Mouse (Mus musculus) embryonic facial prominence, embryonic 10.5 days (tissue): Measurements from ENCODE around the gene Zzz3. TPM values are rescaled to one million over a fixed set of nuclear protein-coding genes. Genes with fewer than 3 reads are reported as not detected.

Experiments
- DNase-seq: peaks from one replicate; pipeline ENCODE4 v3.0.0-alpha.2; 2017; ENCODE audit warnings: low spot score
- H3K27ac ChIP-seq: fragments of 300-500 bp; sonication (generic); replicated peaks from 2 replicates; pipeline ENCODE4 v1.5.1; 2016; ENCODE audit warnings: mild to moderate bottlenecking
- H3K27me3 ChIP-seq: fragments of 300-500 bp; sonication (generic); replicated peaks from 2 replicates; pipeline ENCODE4 v1.6.1; 2016; ENCODE audit warnings: low read depth, mild to moderate bottlenecking; ENCODE audit not compliant: poor library complexity, severe bottlenecking
- H3K36me3 ChIP-seq: fragments of 300-500 bp; sonication (generic); replicated peaks from 2 replicates; pipeline ENCODE4 v1.6.1; 2016; ENCODE audit warnings: mild to moderate bottlenecking, moderate library complexity
- H3K4me1 ChIP-seq: fragments of 300-500 bp; sonication (generic); 2 replicates; pipeline ENCODE4 v1.6.1; 2016
- H3K4me3 ChIP-seq: fragments of 300-500 bp; sonication (generic); 2 replicates; pipeline ENCODE4 v1.5.1; 2016; ENCODE audit warnings: mild to moderate bottlenecking, moderate library complexity
- H3K9me3 ChIP-seq: fragments of 300-500 bp; sonication (generic); 2 replicates; pipeline ENCODE4 v1.6.1; 2016; ENCODE audit warnings: mild to moderate bottlenecking
- WGBS: fragments of 180-500 bp; shearing (Covaris S2); methylation state at CpG from one replicate; pipeline ENCODE4 v1.1.7; 2016; 5-methylcytosine and 5-hydroxymethylcytosine counted together
- polyA plus RNA-seq: library from polyadenylated mRNA; unstranded; fragments of >200 nt; fragmentation: Nextera tagmentation; extraction: Ambion mirVana; gene quantifications from 2 replicates; pipeline ENCODE4 v1.2.1, GENCODE M21; 2016

Gene Zzz3
- polyA plus RNA-seq, 1 experiment from 2014 or later = 57.2 TPM

- DNase-seq = no peak
- Histone ChIP-seq H3K4me3 (no peak overlapping the region), H3K27ac (no peak overlapping the region), H3K27me3 (no peaks in the 10 kb centered on the region), H3K9me3 (no peaks in the 10 kb centered on the region), H3K36me3 (peaks cover 61% of the 10 kb centered on the region), H3K4me1 (peaks cover 11% of the 10 kb centered on the region)
- WGBS = 88% methylated on average over 7 of the region's 7 CpGs
Measured at GRCm38 (mm10) chr3:152359151-152359550, 36.1 kb upstream of the Zzz3 start.

GRCm38 (mm10) chr3:152364181-152364580, 31.1 kb upstream of the Zzz3 start:
- Histone ChIP-seq H3K27me3 (no peaks in the 10 kb centered on the region), H3K4me1 (no peaks in the 10 kb centered on the region), H3K36me3 (peaks cover 96% of the 10 kb centered on the region), H3K9me3 (no peaks in the 10 kb centered on the region), H3K27ac (no peak overlapping the region), H3K4me3 (no peak overlapping the region)
- no peak for DNase-seq
- 93% methylated on average over 2 of the region's 2 CpGs for WGBS

GRCm38 (mm10) chr3:152376063-152376462, 19.2 kb upstream of the Zzz3 start:
- peaks cover 96% of the 10 kb centered on the region for H3K36me3 ChIP-seq
- H3K4me1 ChIP-seq = no peaks in the 10 kb centered on the region
- no peak overlapping the region for H3K27ac ChIP-seq
- 93% methylated on average over 4 of the region's 4 CpGs for WGBS
- no peak overlapping the region for H3K4me3 ChIP-seq
- DNase-seq = no peak
- H3K9me3 ChIP-seq = no peaks in the 10 kb centered on the region
- no peaks in the 10 kb centered on the region for H3K27me3 ChIP-seq

GRCm38 (mm10) chr3:152384106-152384505, 11.2 kb upstream of the Zzz3 start:
- Histone ChIP-seq H3K27me3 (no peaks in the 10 kb centered on the region), H3K4me1 (no peaks in the 10 kb centered on the region), H3K27ac (no peak overlapping the region), H3K9me3 (no peaks in the 10 kb centered on the region), H3K36me3 (peaks cover 84% of the 10 kb centered on the region), H3K4me3 (no peak overlapping the region)
- 68% methylated on average over 11 of the region's 11 CpGs for WGBS
- DNase-seq = no peak

DNA sequence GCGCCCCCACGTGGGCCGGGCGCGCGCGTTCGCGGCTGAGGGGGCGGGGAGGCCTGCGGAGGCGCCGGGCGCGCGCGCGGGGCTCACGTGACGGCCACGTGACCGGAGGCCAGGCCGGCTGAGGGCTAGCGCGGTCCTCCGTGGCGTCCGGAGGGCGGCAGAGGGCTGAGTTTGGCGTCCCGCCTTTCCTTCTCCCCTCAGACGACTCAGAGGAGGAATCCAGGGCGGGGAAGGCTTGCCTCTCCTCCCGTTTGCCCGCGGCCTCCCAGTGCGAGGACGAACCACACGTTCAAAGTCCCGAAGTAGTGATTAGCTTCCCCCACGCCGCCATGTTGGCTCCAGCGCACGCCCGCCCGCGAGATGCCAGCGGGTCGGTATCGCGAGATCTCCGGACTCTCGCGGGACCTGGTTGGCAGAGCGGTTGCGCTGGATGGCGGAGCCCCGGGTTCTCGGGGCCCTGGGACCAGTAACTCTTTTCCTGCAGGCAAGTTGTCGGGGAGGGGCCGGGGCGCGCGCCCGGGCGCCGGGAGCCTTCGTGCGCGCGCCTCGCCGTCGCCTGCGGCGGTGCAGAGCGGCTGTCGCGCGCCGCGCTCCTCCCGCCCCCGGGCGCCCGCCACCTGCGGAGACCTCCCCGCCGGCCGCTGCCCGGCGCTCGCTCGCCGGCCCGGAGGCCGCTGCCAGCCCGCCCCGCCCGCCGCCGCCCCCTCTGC, 1.2 kb downstream of the Zzz3 start:
- 2% methylated on average over 102 of the region's 102 CpGs for WGBS

DNA sequence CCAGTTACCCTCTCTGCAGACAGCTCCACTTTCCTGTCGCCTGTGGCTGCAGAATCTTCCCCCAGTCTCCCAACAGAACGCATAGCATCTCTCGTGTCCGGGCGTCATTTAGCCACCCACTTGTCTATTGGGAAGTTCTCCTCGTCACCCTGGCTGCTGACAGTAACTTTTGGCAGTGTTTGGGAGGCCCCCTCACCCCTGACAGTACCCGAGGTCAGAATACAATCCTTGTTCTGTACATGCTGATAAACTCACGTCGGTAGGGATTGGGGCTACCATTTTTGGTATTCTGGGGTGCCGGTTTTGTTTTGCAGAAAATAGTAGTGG, 1.7 kb downstream of the Zzz3 start:
- H3K4me1 ChIP-seq = peaks cover 39% of the 10 kb centered on the region
- 2% methylated on average over 10 of the region's 10 CpGs for WGBS
- peaks cover 32% of the 10 kb centered on the region for H3K36me3 ChIP-seq
- peak overlapping the region; percentile 90 for H3K4me3 ChIP-seq
- DNase-seq = no peak
- peak overlapping the region; percentile 96 for H3K27ac ChIP-seq
- H3K9me3 ChIP-seq = no peaks in the 10 kb centered on the region
- H3K27me3 ChIP-seq = no peaks in the 10 kb centered on the region

More for the DNA sequence above, 1.2 kb downstream of the Zzz3 start:
- Histone ChIP-seq H3K36me3 (peaks cover 37% of the 10 kb centered on the region), H3K27me3 (no peaks in the 10 kb centered on the region), H3K4me1 (peaks cover 36% of the 10 kb centered on the region), H3K9me3 (no peaks in the 10 kb centered on the region), H3K4me3 (peak overlapping the region; percentile 90), H3K27ac (peak overlapping the region; percentile 96)
- DNase-seq = peak; percentile 96

DNA sequence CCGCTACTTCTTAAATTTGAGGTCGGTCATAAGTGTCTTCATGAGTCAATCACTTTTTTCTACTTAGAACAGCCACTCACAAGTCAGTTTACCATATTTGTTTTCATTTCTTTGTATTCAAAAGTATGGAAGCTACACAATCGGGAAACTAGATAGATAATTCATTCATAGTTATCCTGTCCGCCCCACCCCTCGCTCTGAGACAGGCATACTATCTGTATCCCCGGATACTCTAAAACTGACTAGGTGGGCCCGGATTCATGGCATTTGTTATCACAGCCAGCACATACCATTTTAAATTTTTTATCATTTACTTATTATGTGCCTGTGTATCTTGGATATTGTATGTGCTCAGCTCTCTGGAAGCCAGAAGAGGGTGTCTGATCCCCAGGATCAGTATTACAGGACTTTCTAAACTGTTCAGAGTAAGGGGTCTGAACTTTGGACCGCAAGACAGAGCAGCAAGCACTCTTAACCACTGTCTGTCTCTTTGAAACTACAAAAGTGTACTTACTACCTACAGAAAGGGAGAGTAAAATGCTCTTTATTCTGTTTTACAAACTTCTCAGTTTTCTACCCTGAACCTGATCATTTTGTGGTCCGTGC, 2.2 kb downstream of the Zzz3 start:
- H3K27me3 ChIP-seq = no peaks in the 10 kb centered on the region
- WGBS = 72% methylated on average over 9 of the region's 9 CpGs
- H3K4me1 ChIP-seq = peaks cover 44% of the 10 kb centered on the region

GRCm38 (mm10) chr3:152400441-152400840, 5.2 kb downstream of the Zzz3 start:
- peaks cover 44% of the 10 kb centered on the region for H3K4me1 ChIP-seq
- peaks cover 15% of the 10 kb centered on the region for H3K36me3 ChIP-seq
- no peaks in the 10 kb centered on the region for H3K9me3 ChIP-seq
- 86% methylated on average over 5 of the region's 5 CpGs for WGBS
- no peaks in the 10 kb centered on the region for H3K27me3 ChIP-seq
- no peak overlapping the region for H3K4me3 ChIP-seq
- DNase-seq = no peak
- no peak overlapping the region for H3K27ac ChIP-seq

More for the DNA sequence above, 2.2 kb downstream of the Zzz3 start:
- peaks cover 27% of the 10 kb centered on the region for H3K36me3 ChIP-seq
- DNase-seq = no peak
- H3K27ac ChIP-seq = peak overlapping the region; percentile 96
- no peaks in the 10 kb centered on the region for H3K9me3 ChIP-seq
- peak overlapping the region; percentile 90 for H3K4me3 ChIP-seq

GRCm38 (mm10) chr3:152400875-152401274, 5.6 kb downstream of the Zzz3 start:
- H3K27ac ChIP-seq = no peak overlapping the region
- H3K36me3 ChIP-seq = peaks cover 15% of the 10 kb centered on the region
- DNase-seq = no peak
- H3K4me1 ChIP-seq = peaks cover 44% of the 10 kb centered on the region
- no peaks in the 10 kb centered on the region for H3K27me3 ChIP-seq
- 79% methylated on average over 3 of the region's 3 CpGs for WGBS
- no peak overlapping the region for H3K4me3 ChIP-seq
- H3K9me3 ChIP-seq = no peaks in the 10 kb centered on the region

DNA sequence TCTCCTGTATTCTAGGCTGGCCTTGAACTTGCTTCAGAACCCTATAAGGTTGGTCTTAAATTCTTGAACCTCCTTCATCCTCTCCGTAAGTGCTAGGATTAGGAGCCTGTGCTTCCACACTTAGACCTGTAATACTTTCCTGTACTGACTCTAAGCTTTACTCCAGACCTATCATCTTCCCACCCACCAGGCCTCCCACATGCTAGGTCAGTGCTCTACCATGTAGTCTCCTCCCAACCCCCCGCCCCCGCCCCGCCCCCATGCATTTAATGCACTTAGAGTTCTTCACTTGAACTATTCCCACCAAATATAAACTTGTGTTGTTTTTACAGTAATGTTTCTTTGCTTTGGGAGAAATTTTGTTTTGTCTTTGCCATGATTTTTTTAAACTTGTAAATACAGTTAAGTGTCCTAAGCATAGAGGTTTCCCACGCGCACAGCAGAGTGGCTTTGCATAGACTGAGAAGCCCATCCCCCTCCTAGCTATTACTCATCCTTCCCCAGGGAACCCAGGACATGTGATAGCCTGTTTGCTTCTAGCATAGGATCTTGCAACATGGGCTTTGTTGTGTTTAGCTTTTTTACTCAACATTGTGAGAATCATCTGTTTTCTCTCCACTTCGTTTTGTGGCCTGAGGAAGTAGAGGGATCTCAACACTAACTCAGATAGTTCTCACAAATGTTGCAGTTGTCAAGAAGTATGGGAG, 6.8 kb downstream of the Zzz3 start:
- H3K4me1 ChIP-seq = peaks cover 44% of the 10 kb centered on the region
- peaks cover 15% of the 10 kb centered on the region for H3K36me3 ChIP-seq
- DNase-seq = no peak
- no peaks in the 10 kb centered on the region for H3K9me3 ChIP-seq
- WGBS = 78% methylated on average over 7 of the region's 7 CpGs
- no peak overlapping the region for H3K4me3 ChIP-seq
- H3K27ac ChIP-seq = no peak overlapping the region
- no peaks in the 10 kb centered on the region for H3K27me3 ChIP-seq

DNA sequence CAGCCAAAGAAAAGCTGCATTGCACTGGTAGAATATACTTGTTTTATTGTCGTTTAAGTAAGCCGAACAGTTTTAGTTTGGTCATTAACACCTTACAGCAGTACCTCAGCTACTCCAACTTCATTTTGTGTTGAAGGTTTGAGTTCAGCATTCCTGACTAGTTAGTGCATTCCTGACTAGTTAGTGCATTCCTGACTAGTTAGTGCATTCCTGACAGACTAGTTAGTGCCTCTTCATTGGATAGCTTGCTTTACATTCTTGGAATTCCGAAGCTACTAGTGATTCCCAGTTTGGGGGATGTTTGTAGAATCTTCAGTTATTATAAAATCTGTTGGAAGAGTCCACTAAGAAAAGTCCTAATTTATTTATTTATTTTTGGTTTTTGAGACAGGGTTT, 7.4 kb downstream of the Zzz3 start:
- Histone ChIP-seq H3K27me3 (no peaks in the 10 kb centered on the region), H3K9me3 (no peaks in the 10 kb centered on the region), H3K4me1 (peaks cover 39% of the 10 kb centered on the region), H3K27ac (no peak overlapping the region), H3K36me3 (peaks cover 15% of the 10 kb centered on the region), H3K4me3 (no peak overlapping the region)
- DNase-seq = no peak
- 91% methylated on average over 3 of the region's 3 CpGs for WGBS

DNA sequence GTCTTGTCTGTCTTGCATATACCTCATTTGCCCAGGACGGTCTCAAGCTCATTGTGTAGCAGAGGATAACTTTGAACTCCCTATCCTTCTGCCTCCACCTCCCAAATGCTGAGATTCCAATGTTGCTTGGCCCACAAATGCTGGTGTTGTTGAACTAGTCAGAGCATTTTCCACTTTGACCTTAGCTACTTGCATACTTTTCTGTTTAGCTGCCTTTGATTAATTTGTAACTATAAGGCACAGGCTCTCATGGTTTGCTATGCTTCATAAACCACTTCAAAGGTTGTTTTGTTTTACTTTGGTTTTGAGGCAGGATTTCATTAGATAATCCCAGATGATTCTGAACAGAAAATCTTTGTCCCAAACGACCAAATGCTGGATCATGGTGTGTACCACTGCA, 8.6 kb downstream of the Zzz3 start:
- Histone ChIP-seq H3K9me3 (no peaks in the 10 kb centered on the region), H3K27ac (no peak overlapping the region), H3K27me3 (no peaks in the 10 kb centered on the region), H3K36me3 (peaks cover 9% of the 10 kb centered on the region), H3K4me3 (no peak overlapping the region), H3K4me1 (peaks cover 38% of the 10 kb centered on the region)
- WGBS = 79% methylated on average over 2 of the region's 2 CpGs
- no peak for DNase-seq

GRCm38 (mm10) chr3:152405420-152405819, 10.1 kb downstream of the Zzz3 start:
- 93% methylated on average over 7 of the region's 7 CpGs for WGBS
- Histone ChIP-seq H3K36me3 (peaks cover 8% of the 10 kb centered on the region), H3K4me3 (no peak overlapping the region), H3K9me3 (no peaks in the 10 kb centered on the region), H3K27me3 (no peaks in the 10 kb centered on the region), H3K27ac (no peak overlapping the region), H3K4me1 (peaks cover 30% of the 10 kb centered on the region)
- no peak for DNase-seq
